Mouse (Mus musculus): ENCODE results near the gene Hoxc10.

Hoxc10 gene

DNA sequence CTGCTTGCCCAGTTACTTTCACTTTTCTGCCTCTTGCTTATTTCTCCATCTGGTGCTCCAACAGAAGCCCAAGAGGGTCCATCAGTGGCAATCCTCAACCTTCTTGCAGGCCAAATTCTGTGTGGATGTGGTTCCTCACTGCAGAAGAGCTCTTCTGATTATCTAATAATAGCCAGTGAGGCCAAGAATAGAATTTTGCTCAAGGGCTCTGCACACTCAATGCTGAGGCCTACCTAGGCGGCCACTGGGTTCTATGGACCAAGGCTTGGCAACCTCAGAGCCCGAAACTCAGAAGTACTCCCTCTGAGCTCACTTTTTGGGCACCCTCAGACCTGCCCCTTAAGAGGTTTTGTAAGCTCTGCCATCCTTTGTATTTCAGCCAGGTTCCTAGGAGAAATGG, 34.8 kb downstream of the Hoxc10 start:
- DNase-seq (ENCODE audit: low read depth, low spot score) = no peak
- no peaks in the 10 kb centered on the region; the same call in 1 of the 2 replicates for H3K27me3 ChIP-seq (ENCODE audit: control insufficient read depth, insufficient read depth, low read length, poor library complexity, severe bottlenecking)
- H3K36me3 ChIP-seq (ENCODE audit: control insufficient read depth, insufficient read depth, low read length, poor library complexity, severe bottlenecking) = no peaks in the 10 kb centered on the region

DNA sequence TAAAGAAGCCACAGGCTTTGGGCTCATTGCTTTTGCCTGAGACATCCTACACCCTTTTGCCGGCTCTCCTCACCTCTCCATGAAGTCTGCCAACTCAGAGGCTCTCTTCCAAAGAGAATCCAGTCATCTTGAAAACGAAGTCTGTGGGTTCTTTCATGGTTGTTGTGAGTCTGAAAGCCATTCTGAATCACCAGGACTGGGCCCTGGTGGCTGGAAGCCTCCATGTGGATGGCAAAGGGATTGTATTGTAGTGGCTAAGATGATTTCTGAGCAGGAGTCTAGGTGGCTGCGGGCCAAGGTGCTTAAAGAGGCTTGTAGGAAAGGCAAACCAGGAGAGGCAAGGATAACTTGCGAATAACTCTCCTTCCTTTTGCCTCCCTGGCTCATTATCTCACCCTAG, 35.6 kb downstream of the Hoxc10 start:
- no peak for DNase-seq (ENCODE audit: low read depth, low spot score)
- Histone ChIP-seq H3K27me3 (ENCODE audit: control insufficient read depth, insufficient read depth, low read length, poor library complexity, severe bottlenecking) (no peaks in the 10 kb centered on the region; the same call in 1 of the 2 replicates), H3K36me3 (ENCODE audit: control insufficient read depth, insufficient read depth, low read length, poor library complexity, severe bottlenecking) (no peaks in the 10 kb centered on the region)

DNA sequence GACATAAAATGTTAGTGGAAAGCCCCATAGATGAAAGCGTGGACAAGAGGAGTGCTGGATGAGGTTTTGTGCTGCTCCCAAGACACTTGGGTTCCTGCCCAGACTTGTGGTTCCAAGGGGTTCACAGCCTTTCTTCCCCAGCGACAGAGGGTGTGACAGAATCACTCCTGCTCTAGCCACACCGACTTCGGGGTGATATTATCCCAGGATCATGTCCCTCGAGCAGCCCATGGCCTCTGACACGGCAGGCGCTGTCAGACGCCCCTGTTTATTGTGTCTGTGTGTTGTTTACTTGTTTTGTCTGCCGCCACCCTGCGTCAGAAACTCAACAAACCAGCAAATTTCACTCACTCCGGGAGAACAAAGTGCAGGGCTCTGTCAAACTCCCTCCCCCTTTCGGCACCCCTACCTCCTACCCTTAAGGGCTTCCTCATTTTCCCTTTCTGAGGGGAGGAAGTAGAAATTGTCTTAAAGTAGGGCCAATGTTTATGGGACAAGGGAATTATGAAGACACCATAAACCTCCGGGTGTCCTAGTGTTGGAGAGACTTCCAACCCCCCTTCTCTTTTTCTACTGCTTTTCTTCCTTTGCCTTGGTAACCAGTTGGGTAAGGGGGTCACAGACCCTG, 36.3 kb downstream of the Hoxc10 start:
- no peaks in the 10 kb centered on the region for H3K36me3 ChIP-seq (ENCODE audit: control insufficient read depth, insufficient read depth, low read length, poor library complexity, severe bottlenecking)
- no peak for DNase-seq (ENCODE audit: low read depth, low spot score)
- no peaks in the 10 kb centered on the region for H3K27me3 ChIP-seq (ENCODE audit: control insufficient read depth, insufficient read depth, low read length, poor library complexity, severe bottlenecking)

DNA sequence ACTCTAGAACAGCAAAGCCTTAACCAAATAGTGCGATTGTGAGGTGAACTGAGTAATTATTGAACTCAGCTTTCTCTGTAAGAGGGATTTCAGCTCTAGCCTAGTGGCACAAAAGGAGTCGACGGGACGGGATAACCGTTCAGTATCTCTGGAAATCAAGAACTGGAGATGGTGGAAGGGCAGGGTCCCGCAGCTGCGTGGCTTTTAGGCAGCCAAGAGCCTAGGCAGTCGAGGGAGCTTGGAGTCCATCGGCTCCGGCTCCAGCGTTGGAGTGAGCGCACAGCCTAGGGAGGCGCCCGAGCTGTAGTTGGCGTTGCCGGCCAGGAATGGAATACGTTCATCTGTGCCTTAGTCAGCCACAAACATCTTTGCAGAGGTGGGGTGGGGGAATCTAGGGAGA, 38.7 kb downstream of the Hoxc10 start:
- H3K36me3 ChIP-seq (ENCODE audit: control insufficient read depth, insufficient read depth, low read length, poor library complexity, severe bottlenecking) = no peaks in the 10 kb centered on the region
- no peak for DNase-seq (ENCODE audit: low read depth, low spot score)

DNA sequence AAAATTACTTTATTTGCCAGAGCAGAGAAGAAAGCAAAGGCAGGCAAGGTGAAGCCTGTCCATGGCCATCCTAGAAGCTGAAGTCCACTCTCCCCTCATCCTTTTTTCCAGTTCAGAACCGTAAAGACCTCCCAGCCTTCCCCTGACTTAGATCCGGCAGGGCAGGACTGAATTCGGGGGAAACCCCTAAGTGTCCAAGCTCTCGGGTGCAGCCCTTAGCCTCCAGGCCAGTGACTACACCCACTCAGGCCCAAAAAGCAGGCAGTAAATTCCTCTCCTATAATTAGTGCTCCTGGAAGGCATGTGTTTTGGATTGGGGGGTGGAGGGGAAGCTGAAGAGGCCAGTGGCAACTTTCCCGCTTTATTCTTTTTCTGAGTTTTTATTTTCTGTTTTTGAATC, 39.2 kb downstream of the Hoxc10 start:
- H3K27me3 ChIP-seq (ENCODE audit: control insufficient read depth, insufficient read depth, low read length, poor library complexity, severe bottlenecking) = no peaks in the 10 kb centered on the region
- DNase-seq (ENCODE audit: low read depth, low spot score) = no peak
- H3K36me3 ChIP-seq (ENCODE audit: control insufficient read depth, insufficient read depth, low read length, poor library complexity, severe bottlenecking) = no peaks in the 10 kb centered on the region

More for the DNA sequence above, 38.7 kb downstream of the Hoxc10 start:
- no peaks in the 10 kb centered on the region for H3K27me3 ChIP-seq (ENCODE audit: control insufficient read depth, insufficient read depth, low read length, poor library complexity, severe bottlenecking)

DNA sequence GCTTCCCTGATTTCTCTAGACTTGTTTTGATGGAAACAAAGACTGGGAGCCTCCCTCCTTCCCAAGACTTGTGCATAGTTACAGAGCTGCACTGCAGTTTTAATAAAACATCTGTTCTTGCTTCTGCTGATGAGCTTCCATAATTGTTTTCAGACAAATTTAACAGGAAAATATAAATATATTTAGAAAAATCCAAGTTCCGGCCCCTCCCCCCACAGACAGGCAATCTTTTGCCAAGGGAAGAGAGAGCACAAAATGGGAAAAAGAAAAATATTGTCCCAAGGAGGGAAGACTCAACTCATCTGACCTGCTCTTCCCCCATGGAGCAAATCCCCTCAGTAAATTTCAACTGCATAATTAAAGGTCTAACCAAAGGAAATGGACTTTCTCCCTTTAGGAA, 39.7 kb downstream of the Hoxc10 start:
- no peaks in the 10 kb centered on the region for H3K36me3 ChIP-seq (ENCODE audit: control insufficient read depth, insufficient read depth, low read length, poor library complexity, severe bottlenecking)
- DNase-seq (ENCODE audit: low read depth, low spot score) = no peak

DNA sequence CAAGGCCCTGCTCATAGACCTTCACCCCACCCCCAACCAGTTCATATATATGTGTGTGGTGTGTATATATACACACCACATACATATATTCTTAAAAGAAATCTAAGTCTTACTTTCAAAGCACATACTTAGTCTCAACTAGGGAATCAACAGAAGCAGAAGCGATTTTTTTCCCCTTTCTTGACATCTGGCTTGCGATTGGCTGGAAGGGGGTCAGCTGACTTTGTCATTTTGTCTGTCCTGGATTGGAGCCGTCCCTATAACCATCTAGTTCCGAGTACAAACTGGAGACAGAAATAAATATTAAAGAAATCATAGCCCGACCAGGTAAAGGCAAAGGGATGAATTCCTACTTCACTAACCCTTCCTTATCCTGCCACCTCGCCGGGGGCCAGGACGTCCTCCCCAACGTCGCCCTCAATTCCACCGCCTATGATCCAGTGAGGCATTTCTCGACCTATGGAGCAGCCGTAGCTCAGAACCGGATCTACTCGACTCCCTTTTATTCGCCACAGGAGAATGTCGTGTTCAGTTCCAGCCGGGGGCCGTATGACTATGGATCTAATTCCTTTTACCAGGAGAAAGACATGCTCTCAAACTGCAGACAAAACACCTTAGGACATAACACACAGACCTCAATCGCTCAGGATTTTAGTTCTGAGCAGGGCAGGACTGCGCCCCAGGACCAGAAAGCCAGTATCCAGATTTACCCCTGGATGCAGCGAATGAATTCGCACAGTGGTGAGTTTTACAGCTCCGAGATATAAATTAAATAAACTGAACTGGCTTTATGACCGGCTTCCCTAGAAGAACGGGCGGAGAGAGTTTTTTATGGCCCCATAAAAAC, 42.9 kb downstream of the Hoxc10 start:
- DNase-seq (ENCODE audit: low read depth, low spot score) = no peak
- Histone ChIP-seq H3K36me3 (ENCODE audit: control insufficient read depth, insufficient read depth, low read length, poor library complexity, severe bottlenecking) (no peaks in the 10 kb centered on the region), H3K27me3 (ENCODE audit: control insufficient read depth, insufficient read depth, low read length, poor library complexity, severe bottlenecking) (no peaks in the 10 kb centered on the region)

More for the DNA sequence above, 39.7 kb downstream of the Hoxc10 start:
- no peaks in the 10 kb centered on the region for H3K27me3 ChIP-seq (ENCODE audit: control insufficient read depth, insufficient read depth, low read length, poor library complexity, severe bottlenecking)

DNA sequence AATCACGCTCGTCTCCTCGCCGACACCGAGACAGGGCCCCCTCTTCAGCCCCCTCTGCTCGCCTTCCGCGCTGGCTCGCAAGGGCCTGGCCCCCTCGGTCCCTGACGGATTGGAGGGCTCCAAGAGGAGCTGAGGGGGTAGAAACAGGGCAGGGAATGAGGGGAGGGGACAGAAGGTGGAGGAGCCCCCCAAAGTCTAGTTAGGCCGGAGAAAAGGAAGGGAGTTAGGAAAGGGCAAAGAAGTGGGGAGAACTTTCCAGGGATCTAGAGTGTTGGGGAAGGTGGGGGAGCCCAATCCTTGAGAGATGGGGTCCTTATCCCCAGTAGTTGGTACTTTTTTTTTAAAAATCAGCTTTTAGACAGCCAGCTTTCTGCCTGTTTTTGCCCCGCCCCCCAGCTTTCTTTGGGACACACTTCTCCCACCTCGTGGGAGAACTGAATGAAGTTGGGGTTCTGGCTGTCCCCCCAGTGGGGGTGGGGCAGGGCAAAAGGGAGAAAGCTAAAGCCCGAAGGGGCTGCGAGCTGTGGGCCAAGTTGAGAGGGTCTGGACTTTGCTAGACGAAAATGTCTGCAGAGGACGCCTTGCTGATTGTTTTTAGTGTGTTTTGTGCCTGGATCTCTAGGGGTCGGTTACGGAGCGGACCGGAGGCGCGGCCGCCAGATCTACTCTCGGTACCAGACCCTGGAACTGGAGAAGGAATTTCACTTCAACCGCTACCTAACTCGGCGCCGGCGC, 43.7 kb downstream of the Hoxc10 start:
- no peak for DNase-seq (ENCODE audit: low read depth, low spot score)
- Histone ChIP-seq H3K27me3 (ENCODE audit: control insufficient read depth, insufficient read depth, low read length, poor library complexity, severe bottlenecking) (no peaks in the 10 kb centered on the region; the same call in 1 of the 2 replicates), H3K36me3 (ENCODE audit: control insufficient read depth, insufficient read depth, low read length, poor library complexity, severe bottlenecking) (no peaks in the 10 kb centered on the region)

DNA sequence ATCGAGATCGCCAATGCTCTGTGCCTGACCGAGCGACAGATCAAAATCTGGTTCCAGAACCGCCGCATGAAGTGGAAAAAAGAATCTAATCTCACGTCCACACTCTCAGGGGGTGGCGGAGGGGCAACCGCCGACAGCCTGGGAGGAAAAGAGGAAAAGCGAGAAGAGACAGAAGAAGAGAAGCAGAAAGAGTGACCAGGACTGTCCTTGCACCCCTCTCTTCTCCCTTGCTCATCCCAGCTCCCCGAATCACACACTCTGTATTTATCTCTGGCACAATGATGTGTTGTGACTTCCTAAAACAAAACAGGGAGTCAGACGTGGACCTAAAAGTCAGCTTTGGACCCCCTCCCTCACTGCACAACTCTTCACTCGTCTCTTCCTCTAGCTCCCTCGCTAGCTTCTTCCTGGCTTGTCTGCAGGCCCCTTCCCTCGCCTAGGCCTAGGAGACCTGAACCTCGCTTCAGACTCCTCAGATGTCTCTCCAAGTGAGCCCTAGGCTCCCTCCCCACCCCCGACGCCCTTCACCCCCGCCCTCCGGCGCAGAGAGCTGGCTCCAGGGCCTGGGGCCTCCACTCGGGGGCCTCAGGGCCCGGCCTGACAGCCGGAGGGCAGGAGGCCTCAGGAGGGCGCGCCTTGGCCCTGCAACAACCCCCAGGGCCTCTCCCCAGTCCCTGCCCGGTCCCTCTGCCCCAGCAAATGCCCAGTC, 44.4 kb downstream of the Hoxc10 start:
- DNase-seq (ENCODE audit: low read depth, low spot score) = no peak
- Histone ChIP-seq H3K27me3 (ENCODE audit: control insufficient read depth, insufficient read depth, low read length, poor library complexity, severe bottlenecking) (no peaks in the 10 kb centered on the region; the same call in 1 of the 2 replicates), H3K36me3 (ENCODE audit: control insufficient read depth, insufficient read depth, low read length, poor library complexity, severe bottlenecking) (no peaks in the 10 kb centered on the region)

DNA sequence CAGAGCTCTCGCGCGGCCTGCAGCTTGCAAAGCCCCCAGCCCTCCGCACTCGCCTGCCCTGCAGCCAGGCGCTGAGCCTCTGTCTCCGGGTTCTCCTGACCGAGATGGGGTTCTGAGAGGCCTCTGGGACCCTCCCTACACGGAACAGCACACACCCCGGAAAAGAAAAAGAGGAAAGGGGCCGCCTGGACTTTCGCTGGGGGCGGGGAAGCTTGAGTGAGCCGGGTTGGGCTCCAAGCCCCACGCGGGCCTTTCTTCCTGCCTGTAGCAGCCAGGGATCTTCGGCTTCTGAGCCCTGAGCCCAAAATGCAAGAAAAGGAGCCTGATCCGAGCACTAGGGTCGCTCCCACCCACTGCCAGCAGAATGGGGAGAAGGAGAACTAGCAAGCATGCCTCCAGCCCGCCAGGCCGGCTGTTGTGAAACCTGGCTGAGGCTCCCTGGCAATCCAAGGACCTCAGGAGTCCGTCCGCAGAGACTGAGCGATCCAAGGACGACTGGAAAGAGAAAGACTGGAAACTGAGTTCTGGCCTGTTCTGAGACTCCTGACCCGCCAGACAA, 45.4 kb downstream of the Hoxc10 start:
- no peaks in the 10 kb centered on the region; the same call in 1 of the 2 replicates for H3K27me3 ChIP-seq (ENCODE audit: control insufficient read depth, insufficient read depth, low read length, poor library complexity, severe bottlenecking)
- no peak for DNase-seq (ENCODE audit: low read depth, low spot score)
- no peaks in the 10 kb centered on the region for H3K36me3 ChIP-seq (ENCODE audit: control insufficient read depth, insufficient read depth, low read length, poor library complexity, severe bottlenecking)

DNA sequence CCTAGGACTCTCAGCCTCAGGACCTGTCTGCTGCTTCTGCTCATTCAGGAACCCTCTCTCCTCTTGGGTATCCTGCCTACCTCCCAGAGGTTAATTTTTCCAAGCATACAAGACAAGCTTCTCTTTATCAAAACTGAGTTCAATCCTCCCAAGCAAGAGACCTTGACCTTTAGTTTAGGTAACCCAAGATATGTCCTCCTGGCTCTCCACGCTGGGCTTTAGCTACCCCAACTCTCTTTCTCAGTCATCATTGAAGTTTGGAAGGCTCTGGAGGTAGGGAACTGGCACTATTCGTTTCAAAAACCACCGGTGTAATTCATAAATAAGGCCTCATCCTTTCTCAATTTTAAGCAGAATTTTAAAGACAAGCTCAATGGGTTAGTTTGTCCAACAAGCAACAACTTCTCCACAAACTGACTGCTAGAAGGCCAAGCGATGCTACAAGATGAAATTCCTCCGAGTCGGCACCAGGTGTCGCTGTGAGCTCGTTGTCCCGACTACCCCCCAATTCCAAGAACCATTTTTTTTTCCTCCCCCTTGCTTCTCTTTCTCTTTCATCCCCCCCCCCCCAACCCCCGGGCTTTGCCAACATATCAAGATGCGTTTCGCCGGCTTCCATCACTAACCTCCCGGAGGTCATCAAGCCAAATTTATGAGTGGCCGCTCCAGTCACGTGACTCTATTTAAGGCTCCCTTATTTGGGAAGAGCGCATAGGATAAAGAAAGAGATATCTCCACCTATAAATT, 46.8 kb downstream of the Hoxc10 start:
- peak; percentile 61 for DNase-seq (ENCODE audit: low read depth, low spot score)
- Histone ChIP-seq H3K36me3 (ENCODE audit: control insufficient read depth, insufficient read depth, low read length, poor library complexity, severe bottlenecking) (no peaks in the 10 kb centered on the region), H3K27me3 (ENCODE audit: control insufficient read depth, insufficient read depth, low read length, poor library complexity, severe bottlenecking) (no peaks in the 10 kb centered on the region; the same call in 1 of the 2 replicates)

DNA sequence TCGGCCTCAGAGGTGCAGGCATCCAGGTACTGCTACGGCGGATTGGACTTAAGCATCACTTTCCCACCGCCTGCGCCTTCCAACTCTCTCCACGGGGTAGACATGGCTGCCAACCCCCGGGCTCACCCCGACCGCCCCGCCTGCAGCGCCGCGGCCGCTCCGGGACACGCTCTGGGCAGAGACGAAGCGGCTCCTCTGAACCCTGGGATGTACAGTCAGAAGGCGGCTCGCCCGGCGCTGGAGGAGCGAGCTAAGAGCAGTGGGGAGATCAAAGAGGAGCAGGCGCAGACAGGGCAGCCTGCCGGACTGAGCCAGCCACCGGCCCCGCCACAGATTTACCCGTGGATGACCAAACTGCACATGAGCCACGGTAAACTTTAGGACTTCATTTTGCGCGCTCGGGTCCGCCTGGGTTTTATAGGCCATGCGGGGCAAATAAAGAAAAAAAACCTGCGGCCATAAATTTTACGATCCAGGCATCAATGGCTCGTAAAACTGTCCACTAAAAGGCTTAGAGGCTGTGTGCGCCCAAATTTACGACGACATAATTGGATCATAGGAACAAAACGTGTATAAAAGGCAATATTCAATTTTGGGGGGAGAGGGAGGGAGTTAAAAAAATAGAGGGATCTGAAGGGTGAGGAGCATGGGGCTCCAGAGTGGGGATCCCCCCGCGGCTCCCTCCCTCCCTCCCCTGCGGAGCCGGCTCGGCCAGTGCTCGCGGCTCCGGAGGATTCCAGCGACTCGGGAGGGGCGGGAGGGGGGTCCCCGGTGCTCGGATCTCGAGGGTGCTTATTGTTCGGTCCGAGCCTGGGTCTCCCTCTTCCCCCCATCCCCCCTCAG, 47.8 kb downstream of the Hoxc10 start:
- no peaks in the 10 kb centered on the region for H3K36me3 ChIP-seq (ENCODE audit: control insufficient read depth, insufficient read depth, low read length, poor library complexity, severe bottlenecking)
- DNase-seq (ENCODE audit: low read depth, low spot score) = no peak
- H3K27me3 ChIP-seq (ENCODE audit: control insufficient read depth, insufficient read depth, low read length, poor library complexity, severe bottlenecking) = no peaks in the 10 kb centered on the region; the same call in 1 of the 2 replicates

DNA sequence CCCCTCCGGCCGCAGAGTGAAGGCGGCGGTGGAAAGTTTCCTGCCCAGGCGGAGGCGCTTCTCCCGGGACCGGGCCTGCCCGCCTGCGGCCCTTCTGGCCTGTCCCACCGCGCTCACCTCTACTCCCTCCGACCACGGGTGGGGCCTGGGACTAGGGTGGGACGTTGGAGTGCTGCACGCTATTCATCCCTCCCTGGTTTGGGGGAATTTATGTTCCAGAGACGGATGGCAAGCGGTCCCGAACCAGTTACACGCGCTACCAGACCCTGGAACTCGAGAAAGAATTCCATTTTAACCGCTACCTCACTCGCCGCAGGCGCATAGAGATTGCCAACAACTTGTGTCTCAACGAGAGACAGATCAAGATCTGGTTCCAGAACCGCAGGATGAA, 48.4 kb downstream of the Hoxc10 start:
- H3K36me3 ChIP-seq (ENCODE audit: control insufficient read depth, insufficient read depth, low read length, poor library complexity, severe bottlenecking) = no peaks in the 10 kb centered on the region
- no peaks in the 10 kb centered on the region; the same call in 1 of the 2 replicates for H3K27me3 ChIP-seq (ENCODE audit: control insufficient read depth, insufficient read depth, low read length, poor library complexity, severe bottlenecking)
- DNase-seq (ENCODE audit: low read depth, low spot score) = no peak

Data from splenic B cell, adult 2 months (primary cell).